Mouse (Mus musculus) frontal cortex, postnatal 25 days (tissue): ENCODE results near the gene Irs4.

Source experiments
- DNase-seq, 2 experiments: peaks; one replicate each; pipeline ENCODE4 v3.0.0; 2022; ENCODE audit warnings: low spot score in 2 of 2

The Irs4 gene

DNA sequence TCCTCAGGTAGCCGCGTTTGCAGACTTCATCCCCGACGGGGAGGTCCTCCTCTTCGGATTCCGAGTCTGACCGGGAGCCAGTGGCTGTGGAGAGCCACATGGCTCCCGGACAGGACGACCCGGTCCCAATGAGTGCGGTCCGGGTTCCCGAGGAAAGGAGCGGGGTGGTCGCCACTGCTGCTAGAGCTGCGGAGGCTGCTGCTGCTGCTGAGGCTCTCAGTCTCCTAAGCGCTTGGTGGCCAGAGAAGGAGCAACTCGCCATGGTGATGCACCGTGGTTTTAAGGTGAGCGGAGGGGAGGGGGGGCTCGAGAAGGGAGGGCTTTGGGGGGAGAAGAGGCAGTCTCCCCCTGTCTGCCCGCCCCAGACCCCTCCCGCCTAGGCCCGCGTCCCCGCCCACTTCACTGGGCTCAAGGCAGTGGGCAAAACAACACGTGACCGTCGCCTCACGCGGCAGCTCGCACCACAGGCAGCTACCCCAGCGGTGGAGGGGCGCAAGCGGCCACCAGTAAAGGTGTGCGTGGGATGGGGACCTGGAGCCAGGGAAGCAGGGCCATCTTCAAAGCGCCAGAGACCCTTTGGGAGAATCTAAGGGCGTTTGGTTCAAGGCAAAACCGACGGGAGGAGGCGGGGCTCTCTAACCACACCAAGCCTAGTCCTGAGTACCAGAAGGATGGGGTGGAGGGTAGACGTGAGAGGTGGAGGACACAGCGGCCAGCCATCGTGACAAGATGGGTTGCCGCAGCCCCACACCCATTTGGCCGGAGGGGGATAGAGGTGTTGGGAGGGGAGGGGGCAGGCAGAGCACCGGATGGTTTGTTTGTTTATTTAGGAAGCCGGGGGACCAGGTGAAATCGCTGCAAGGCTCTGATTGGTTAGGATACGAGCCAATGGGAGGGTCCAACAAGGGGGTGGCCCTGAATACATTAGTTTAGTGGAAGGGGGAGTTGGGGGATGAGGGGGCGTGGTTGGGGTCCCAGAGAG, at the start of gene Irs4:
Gene Irs4, minus strand, starts transcription at position 327 of the 982 bp plus-strand sequence.
- DNase-seq = no peak

DNA sequence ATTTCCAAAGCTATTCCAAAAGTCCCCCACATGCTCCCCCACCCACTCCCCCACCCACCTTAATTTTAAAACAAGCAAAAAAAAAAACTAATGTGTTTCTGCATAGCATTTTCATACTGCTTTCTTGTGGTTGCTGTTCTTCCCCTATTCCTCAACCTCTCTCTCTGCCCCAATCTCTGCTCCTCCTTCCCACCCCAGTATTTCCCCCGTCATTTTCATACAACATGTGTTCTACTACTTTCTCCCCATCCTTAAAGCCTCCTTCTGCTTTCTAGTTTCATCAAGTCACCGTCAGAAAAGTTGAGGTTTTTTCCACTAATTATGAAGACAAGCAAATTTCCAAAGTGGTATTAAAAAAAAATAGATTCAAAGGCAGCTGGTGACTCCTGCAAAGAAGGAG, 25.3 kb upstream of the Irs4 start:
- DNase-seq = no peak

GRCm38 (mm10) chrX:141729570-141729969, 4.5 kb upstream of the Irs4 start:
- DNase-seq = no peak

GRCm38 (mm10) chrX:141724391-141724891, 622 bp downstream of the Irs4 start:
- peak in 1 of 2 experiments; percentile 3 for DNase-seq

- no peak for DNase-seq
Observed at GRCm38 (mm10) chrX:141723936-141724335, 1.1 kb downstream of the Irs4 start.

- peak in 1 of 2 experiments; percentile 4 for DNase-seq
Observed at GRCm38 (mm10) chrX:141721725-141722124, 3.3 kb downstream of the Irs4 start.
